17 mouse cellular contexts compared by ENCODE assay signal in genomic region chr8:25329791-25330190, GRCm38 (mm10).
A peak's percentile ranks its signal among the peaks of the same experiment; 100 is the strongest.
DNase-seq lines count a peak whose midpoint lies in the region; ATAC-seq and TF ChIP-seq lines count a peak whose summit lies in the region.
"Had no signal": no experiment of that assay in that cellular context is flagged by ENCODE, and none has a peak within 500 bp of the region (broad histone marks: within the 10 kb centered on the region; RNA-seq: fewer than 3 reads in every experiment).

No protein-coding gene starts in this region.

- peak; percentile 32 for DNase-seq in heart, adult 8-10 months (ENCODE audit: low spot score)
- DNase-seq in heart, postnatal 4 days: no peak
- peak; percentile 45 for DNase-seq in 3T3-L1 (ENCODE audit: low read depth, low spot score)
- DNase-seq in thymus, adult 2 months: no peak
- no peak for DNase-seq in cerebellum, adult 9-11 months
- DNase-seq in thymus, postnatal 14 days: no peak
- DNase-seq: cerebellum, adult 9-10 months; right cerebral cortex, postnatal 4 days; thymus, postnatal 4 days had no signal

- no peak for ATAC-seq in embryonic facial prominence, embryonic 13.5 days (ENCODE audit: insufficient number of reproducible peaks, insufficient read depth, low FRiP score, low TSS enrichment, low read depth)
- ATAC-seq in lung, embryonic 15.5 days (ENCODE audit: borderline replicate concordance, extremely low read depth, low FRiP score, low TSS enrichment): peak; percentile 43; the same call in 1 of the 2 replicates
- ATAC-seq: forebrain, embryonic 14.5 days had no signal

- H3K4me1 ChIP-seq in embryonic facial prominence, embryonic 13.5 days: peaks cover 60% of the 10 kb centered on the region
- H3K4me1 ChIP-seq in lung, embryonic 15.5 days: peaks cover 32% of the 10 kb centered on the region
- H3K4me1 ChIP-seq in thymus, adult 2 months (replicated peaks; ENCODE audit: control insufficient read depth, insufficient read depth, low read length): no peaks in the 10 kb centered on the region

- 23% methylated on average over 1 of the region's 1 CpGs for WGBS in embryonic facial prominence, embryonic 13.5 days
- 29% methylated on average over 1 of the region's 1 CpGs for WGBS in lung, embryonic 15.5 days
- 88% methylated on average over 1 of the region's 1 CpGs for WGBS in thymus, adult 2 months

- no peak for TF ChIP-seq POLR2A in thymus, adult 2 months (IDR thresholded peaks at IDR 0.05; ENCODE audit: control insufficient read depth, extremely low read depth, insufficient read depth, low read length, poor library complexity)

- H3K4me3 ChIP-seq in embryonic facial prominence, embryonic 13.5 days: no peak overlapping the region
- H3K4me3 ChIP-seq in lung, embryonic 15.5 days: no peak overlapping the region
- no peak overlapping the region for H3K4me3 ChIP-seq in thymus, adult 2 months (ENCODE audit: control insufficient read depth, insufficient read depth, low read length)
- H3K4me3 ChIP-seq: embryonic facial prominence, embryonic 12.5 days; hindbrain, embryonic 12.5 days; stomach, embryonic 15.5 days had no signal

- H3K9me3 ChIP-seq in embryonic facial prominence, embryonic 13.5 days: no peaks in the 10 kb centered on the region
- H3K9me3 ChIP-seq in lung, embryonic 15.5 days: no peaks in the 10 kb centered on the region
- H3K9me3 ChIP-seq: embryonic facial prominence, embryonic 12.5 days; hindbrain, embryonic 12.5 days; stomach, embryonic 15.5 days had no signal

- no peaks in the 10 kb centered on the region for H3K36me3 ChIP-seq in embryonic facial prominence, embryonic 13.5 days
- no peaks in the 10 kb centered on the region for H3K36me3 ChIP-seq in lung, embryonic 15.5 days
- H3K36me3 ChIP-seq in thymus, adult 2 months (ENCODE audit: control insufficient read depth, insufficient read depth, low read length): no peaks in the 10 kb centered on the region
- H3K36me3 ChIP-seq: embryonic facial prominence, embryonic 12.5 days; hindbrain, embryonic 12.5 days; stomach, embryonic 15.5 days had no signal

- H3K9ac ChIP-seq in embryonic facial prominence, embryonic 13.5 days: no peak overlapping the region
- H3K9ac ChIP-seq in lung, embryonic 15.5 days: no peak overlapping the region
- H3K9ac ChIP-seq: embryonic facial prominence, embryonic 12.5 days; hindbrain, embryonic 12.5 days; liver, embryonic 14.5 days; stomach, embryonic 15.5 days had no signal

- H3K4me2 ChIP-seq in embryonic facial prominence, embryonic 13.5 days: no peak overlapping the region
- no peak overlapping the region for H3K4me2 ChIP-seq in lung, embryonic 15.5 days
- H3K4me2 ChIP-seq: embryonic facial prominence, embryonic 12.5 days; hindbrain, embryonic 12.5 days; midbrain, embryonic 11.5 days; stomach, embryonic 15.5 days had no signal

- H3K27ac ChIP-seq in embryonic facial prominence, embryonic 13.5 days: peak overlapping the region; percentile 60
- peak overlapping the region; percentile 50; the same call in 1 of the 2 replicates for H3K27ac ChIP-seq in lung, embryonic 15.5 days
- H3K27ac ChIP-seq in thymus, adult 2 months (ENCODE audit: control insufficient read depth, insufficient read depth, low read length): no peak overlapping the region
- H3K27ac ChIP-seq: embryonic facial prominence, embryonic 12.5 days; hindbrain, embryonic 12.5 days; liver, embryonic 14.5 days; stomach, embryonic 15.5 days had no signal

- TF ChIP-seq CTCF in thymus, adult 2 months (IDR thresholded peaks at IDR 0.05; ENCODE audit: borderline replicate concordance, control insufficient read depth, extremely low read depth, insufficient read depth, low read length, poor library complexity): no peak

- no peaks in the 10 kb centered on the region for H3K27me3 ChIP-seq in embryonic facial prominence, embryonic 13.5 days
- no peaks in the 10 kb centered on the region for H3K27me3 ChIP-seq in lung, embryonic 15.5 days
- H3K27me3 ChIP-seq in thymus, adult 2 months (ENCODE audit: control insufficient read depth, insufficient read depth, low read length): no peaks in the 10 kb centered on the region
- H3K27me3 ChIP-seq: embryonic facial prominence, embryonic 12.5 days; hindbrain, embryonic 12.5 days; stomach, embryonic 15.5 days had no signal

Comparison
In these comparisons a context has a peak if more than half of its experiments do, and no peak if none do; other contexts are left out.
1. DNase-seq: peak in heart, adult 8-10 months (single experiment) and 3T3-L1 (single experiment); none in heart, postnatal 4 days (single experiment), thymus, adult 2 months (single experiment), cerebellum, adult 9-11 months (single experiment) and thymus, postnatal 14 days (single experiment).